Mouse (Mus musculus) limb, embryonic 14.5 days (tissue): ENCODE measurements at regions not wholly inside any gene's neighbourhood (a gene's known extent, or its start where the extent isn't known, plus 50 kb on each side); places are given as distances from the start of the nearest gene placed in this dataset.
"Not testable (repeated sequence)": the region's sequence is repeated elsewhere in the genome, so short reads cannot be mapped to it uniquely, and the experiment has no call there.

Experiments used
- ATAC-seq: fragments of 200-750 bp; cut with Nextera tagmentation; 2 replicates; pipeline ENCODE4 v1.8.0; 2017; ENCODE audit warnings: low read depth, moderate number of reproducible peaks, moderate TSS enrichment; ENCODE audit not compliant: low FRiP score
- DNase-seq: peaks from one replicate; pipeline ENCODE4 v3.0.0-alpha.2; 2015; ENCODE audit warnings: low spot score
- H3K27ac ChIP-seq: fragments of 300-500 bp; sonication (generic); replicated peaks from 2 replicates; pipeline ENCODE4 v1.5.1; 2014; ENCODE audit warnings: low read depth, mild to moderate bottlenecking, low read length, moderate library complexity, mixed read lengths
- H3K27me3 ChIP-seq: fragments of 300-500 bp; sonication (generic); 2 replicates; pipeline ENCODE4 v1.6.1; 2014; ENCODE audit warnings: low read length, mixed read lengths; ENCODE audit not compliant: control insufficient read depth, insufficient read depth
- H3K36me3 ChIP-seq: fragments of 300-500 bp; sonication (generic); 2 replicates; pipeline ENCODE4 v1.6.1; 2014; ENCODE audit warnings: mild to moderate bottlenecking, low read length, moderate library complexity, mixed read lengths; ENCODE audit not compliant: control insufficient read depth, insufficient read depth
- H3K4me1 ChIP-seq: fragments of 300-500 bp; sonication (generic); 2 replicates; pipeline ENCODE4 v1.6.1; 2014; ENCODE audit warnings: antibody characterized with exemption, low read length, mixed read lengths; ENCODE audit not compliant: control insufficient read depth, insufficient read depth
- H3K4me2 ChIP-seq: fragments of 300-500 bp; sonication (generic); replicated peaks from 2 replicates; pipeline ENCODE4 v1.6.1; 2014; ENCODE audit warnings: low read depth, mild to moderate bottlenecking, low read length, moderate library complexity; ENCODE audit not compliant: severe bottlenecking
- H3K4me3 ChIP-seq: fragments of 300-500 bp; sonication (generic); replicated peaks from 2 replicates; pipeline ENCODE4 v1.5.1; 2014; ENCODE audit warnings: low read length
- H3K9ac ChIP-seq: fragments of 300-500 bp; sonication (generic); 2 replicates; pipeline ENCODE4 v1.6.1; 2014; ENCODE audit warnings: mild to moderate bottlenecking, low read depth, low read length, moderate library complexity; ENCODE audit not compliant: severe bottlenecking
- H3K9me3 ChIP-seq: fragments of 300-500 bp; sonication (generic); 2 replicates; pipeline ENCODE4 v1.6.1; 2016; ENCODE audit warnings: low read length; ENCODE audit not compliant: control insufficient read depth
- WGBS: fragments of 180-500 bp; shearing (Covaris S2); extraction: QIAGEN DNeasy Blood & Tissue Kit; methylation state at CpG from one replicate; pipeline ENCODE4 v1.1.7; 2014; 5-methylcytosine and 5-hydroxymethylcytosine counted together

DNA sequence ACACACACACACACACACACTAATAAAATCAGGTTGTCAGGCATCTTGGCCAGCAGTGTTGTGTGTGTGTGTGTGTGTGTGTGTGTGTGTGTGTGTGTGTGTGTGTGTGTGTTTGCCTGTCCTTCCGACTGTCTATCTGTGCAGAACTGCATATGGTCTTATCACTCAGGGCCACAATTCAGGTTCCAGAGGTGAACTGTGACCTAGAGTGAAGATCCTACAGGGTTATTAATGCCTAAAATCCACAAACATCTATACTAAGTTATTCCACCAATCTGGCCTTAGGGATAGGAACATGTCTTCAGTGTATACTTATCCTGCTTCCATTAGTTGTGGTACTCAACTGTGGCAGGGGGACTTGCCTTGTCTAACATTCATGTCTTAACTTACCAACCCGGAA lies 96.7 kb downstream of the Zfp369 start:
- not testable (repeated sequence) for ATAC-seq, H3K36me3 ChIP-seq, H3K9me3 ChIP-seq, DNase-seq, H3K4me3 ChIP-seq, H3K9ac ChIP-seq, H3K4me2 ChIP-seq, H3K4me1 ChIP-seq, H3K27me3 ChIP-seq, H3K27ac ChIP-seq
- 80% methylated on average over 1 of the region's 2 CpGs for WGBS

DNA sequence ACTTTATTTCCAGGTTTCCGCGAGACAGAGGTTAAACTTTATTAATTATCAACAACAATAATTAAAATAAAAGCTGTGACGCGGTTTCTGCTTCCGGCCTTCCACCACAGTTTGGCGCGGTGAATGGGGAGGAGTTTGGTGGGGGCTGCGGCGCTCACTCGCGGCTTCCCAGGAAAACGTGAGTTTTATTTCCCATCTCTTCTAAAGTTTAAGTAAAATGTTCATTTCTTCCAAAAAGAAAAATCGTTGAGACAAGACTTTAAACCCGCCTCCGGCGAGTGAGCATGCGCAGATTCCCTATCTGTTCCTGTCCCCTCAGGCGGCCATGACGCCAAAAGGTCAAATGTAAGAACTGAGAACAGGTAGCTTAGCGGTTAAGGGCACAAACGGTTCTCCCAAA lies 100.8 kb downstream of the Zfp369 start:
- H3K4me1 ChIP-seq, H3K9ac ChIP-seq, H3K4me3 ChIP-seq, H3K27me3 ChIP-seq, H3K36me3 ChIP-seq, ATAC-seq, H3K27ac ChIP-seq, H3K4me2 ChIP-seq, H3K9me3 ChIP-seq, DNase-seq: not testable (repeated sequence)
- WGBS, result 58% methylated on average over 19 of the region's 21 CpGs

DNA sequence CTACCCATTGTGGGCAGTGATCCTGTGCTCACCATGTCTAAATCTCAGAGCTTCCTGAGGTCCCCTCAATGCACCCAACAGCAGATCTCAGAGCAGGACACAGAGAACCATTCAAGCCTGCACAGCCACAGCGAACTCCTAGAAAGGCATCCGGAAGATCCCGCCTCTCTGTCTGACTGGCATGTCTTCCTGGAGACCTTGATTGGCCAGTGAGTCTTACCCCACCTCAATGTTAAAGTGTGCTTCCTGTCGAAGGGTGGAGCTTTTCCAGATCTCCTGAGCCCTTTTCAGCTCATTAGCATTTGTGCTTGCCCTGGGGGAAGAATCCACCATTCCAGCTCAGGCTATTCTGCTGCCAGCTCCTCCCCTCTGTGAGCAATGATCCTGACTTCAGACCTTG lies 97.5 kb upstream of the Gm10139 start:
- not testable (repeated sequence) for H3K4me1 ChIP-seq, H3K4me2 ChIP-seq, H3K27ac ChIP-seq, H3K9me3 ChIP-seq, ATAC-seq, H3K27me3 ChIP-seq, H3K36me3 ChIP-seq, H3K9ac ChIP-seq, H3K4me3 ChIP-seq, DNase-seq
- WGBS, result 56% methylated on average over 2 of the region's 4 CpGs

DNA sequence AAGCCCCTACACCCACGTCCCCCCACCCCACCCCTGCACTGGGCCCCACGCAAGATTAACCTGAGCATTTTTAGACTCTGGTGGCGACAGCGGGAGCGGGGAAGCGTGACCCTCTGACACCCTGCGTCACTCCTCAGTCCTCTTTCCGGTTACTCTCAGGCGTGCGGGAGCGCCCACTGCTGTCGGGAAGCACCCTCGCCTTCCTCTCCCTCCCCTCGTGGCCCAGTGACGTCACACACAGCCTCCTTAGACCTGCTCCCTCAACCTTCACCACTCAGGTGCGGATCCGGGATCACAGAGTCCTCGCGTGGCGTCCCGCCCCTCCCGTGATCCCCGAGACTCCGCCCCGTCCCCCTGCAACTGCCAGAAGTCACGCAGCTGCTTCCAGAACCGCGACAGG lies 92.3 kb upstream of the Gm10139 start:
- ATAC-seq, H3K27me3 ChIP-seq, H3K9me3 ChIP-seq, H3K4me1 ChIP-seq, DNase-seq, H3K27ac ChIP-seq, H3K9ac ChIP-seq, H3K36me3 ChIP-seq: not testable (repeated sequence)
- 0 out of 2 replicates have a peak overlapping the region, but pooled peaks have one; percentile 4 for H3K4me3 ChIP-seq
- 0 out of 2 replicates have a peak overlapping the region, but pooled peaks have one; percentile 19 for H3K4me2 ChIP-seq
- WGBS, result 5% methylated on average over 20 of the region's 28 CpGs
